Mouse (Mus musculus) limb, embryonic 11.5 days (tissue): ENCODE measurements around the gene Calhm6. TPM values are rescaled to one million over a fixed set of nuclear protein-coding genes. Genes with fewer than 3 reads are reported as not detected.

Source experiments
- ATAC-seq: fragments of 200-750 bp; cut with Nextera tagmentation; 2 replicates; pipeline ENCODE4 v1.8.0; 2017; ENCODE audit warnings: low read depth; ENCODE audit not compliant: insufficient number of reproducible peaks, low FRiP score, low TSS enrichment
- DNase-seq: peaks from one replicate; pipeline ENCODE4 v3.0.0-alpha.2; 2015; ENCODE audit warnings: low spot score
- H3K27ac ChIP-seq: fragments of 300-500 bp; sonication (generic); replicated peaks from 2 replicates; pipeline ENCODE4 v1.5.1; 2014; ENCODE audit warnings: low read depth, mild to moderate bottlenecking, low read length
- H3K27me3 ChIP-seq: fragments of 300-500 bp; sonication (generic); 2 replicates; pipeline ENCODE4 v1.6.1; 2014; ENCODE audit warnings: mild to moderate bottlenecking, low read length, mixed read lengths; ENCODE audit not compliant: control insufficient read depth, insufficient read depth
- H3K36me3 ChIP-seq: fragments of 300-500 bp; sonication (generic); 2 replicates; pipeline ENCODE4 v1.6.1; 2014; ENCODE audit warnings: mild to moderate bottlenecking, low read length, moderate library complexity, mixed read lengths; ENCODE audit not compliant: control insufficient read depth, insufficient read depth
- H3K4me1 ChIP-seq: fragments of 300-500 bp; sonication (generic); 2 replicates; pipeline ENCODE4 v1.6.1; 2014; ENCODE audit warnings: low read length, mixed read lengths; ENCODE audit not compliant: control insufficient read depth, insufficient read depth
- H3K4me2 ChIP-seq: fragments of 300-500 bp; sonication (generic); 2 replicates; pipeline ENCODE4 v1.6.1; 2014; ENCODE audit warnings: low read depth, mild to moderate bottlenecking, moderate library complexity; ENCODE audit not compliant: severe bottlenecking
- H3K4me3 ChIP-seq: fragments of 300-500 bp; sonication (generic); 2 replicates; pipeline ENCODE4 v1.5.1; 2014; ENCODE audit warnings: low read depth, low read length
- H3K9ac ChIP-seq: fragments of 300-500 bp; sonication (generic); 2 replicates; pipeline ENCODE4 v1.6.1; 2014; ENCODE audit warnings: mild to moderate bottlenecking, low read length
- H3K9me3 ChIP-seq: fragments of 300-500 bp; sonication (generic); 2 replicates; pipeline ENCODE4 v1.6.1; 2016; ENCODE audit warnings: low read length; ENCODE audit not compliant: control insufficient read depth
- WGBS: fragments of 180-500 bp; shearing (Covaris S2); extraction: QIAGEN DNeasy Blood & Tissue Kit; methylation state at CpG from one replicate; pipeline ENCODE4 v1.1.7; 2014; 5-methylcytosine and 5-hydroxymethylcytosine counted together
- polyA plus RNA-seq: library from polyadenylated mRNA; unstranded; fragments of >200 nt; fragmentation: Nextera tagmentation; extraction: Ambion mirVana; gene quantifications from 2 replicates; pipeline ENCODE4 v1.2.1, GENCODE M21; 2014

Calhm6 gene
- polyA plus RNA-seq, 1 experiment from 2014 or later = 0.68 TPM

DNA sequence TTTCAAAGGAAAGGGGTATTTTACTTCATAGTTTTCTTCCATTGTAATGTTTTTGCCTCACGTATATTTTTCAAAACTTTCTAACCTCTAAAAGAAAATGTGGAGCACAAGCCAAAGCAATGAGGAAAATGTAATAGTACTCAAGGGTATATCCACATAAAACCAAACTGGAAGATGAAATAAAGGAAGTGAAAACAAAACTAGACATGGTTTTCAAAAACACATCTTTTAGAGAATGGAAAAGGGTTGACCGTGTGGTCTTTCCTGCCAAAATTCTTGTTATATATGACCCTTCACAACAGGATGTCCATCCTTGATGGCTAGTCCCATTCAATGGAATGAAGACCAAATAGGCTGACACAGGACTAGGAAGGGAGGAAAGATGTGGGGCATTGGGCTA lies 9.4 kb downstream of the Calhm6 start:
- no peak for ATAC-seq
- Histone ChIP-seq H3K4me3 (no peak overlapping the region), H3K4me1 (no peaks in the 10 kb centered on the region), H3K36me3 (no peaks in the 10 kb centered on the region), H3K9ac (no peak overlapping the region), H3K4me2 (no peak overlapping the region), H3K27ac (no peak overlapping the region), H3K27me3 (no peaks in the 10 kb centered on the region), H3K9me3 (no peaks in the 10 kb centered on the region)
- no peak for DNase-seq
- WGBS = 92% methylated on average over 2 of the region's 2 CpGs

DNA sequence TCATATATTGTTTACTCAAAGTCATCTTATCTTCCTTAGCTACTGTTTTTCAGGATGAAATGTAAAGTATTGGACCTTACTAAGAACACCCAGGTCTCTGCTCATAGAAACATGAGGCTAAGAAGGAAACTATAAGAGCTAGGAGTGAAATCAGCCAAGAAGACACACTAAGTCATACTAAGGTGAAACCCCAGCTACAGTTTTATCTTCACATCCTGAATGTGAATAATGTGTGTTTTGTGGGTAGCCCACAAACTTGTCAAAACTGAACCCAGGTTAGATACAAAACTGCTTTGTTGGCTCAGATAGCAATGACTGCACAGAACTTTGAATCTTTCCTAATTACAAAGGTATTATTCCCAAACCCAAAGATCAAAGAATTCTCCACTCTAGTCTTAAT lies 10.0 kb downstream of the Calhm6 start:
- no peak overlapping the region for H3K9ac ChIP-seq
- no peaks in the 10 kb centered on the region for H3K36me3 ChIP-seq
- H3K27me3 ChIP-seq = no peaks in the 10 kb centered on the region
- H3K4me2 ChIP-seq = no peak overlapping the region
- H3K27ac ChIP-seq = no peak overlapping the region
- H3K4me3 ChIP-seq = no peak overlapping the region
- no peaks in the 10 kb centered on the region for H3K4me1 ChIP-seq
- DNase-seq = no peak
- no peak for ATAC-seq
- no peaks in the 10 kb centered on the region for H3K9me3 ChIP-seq

DNA sequence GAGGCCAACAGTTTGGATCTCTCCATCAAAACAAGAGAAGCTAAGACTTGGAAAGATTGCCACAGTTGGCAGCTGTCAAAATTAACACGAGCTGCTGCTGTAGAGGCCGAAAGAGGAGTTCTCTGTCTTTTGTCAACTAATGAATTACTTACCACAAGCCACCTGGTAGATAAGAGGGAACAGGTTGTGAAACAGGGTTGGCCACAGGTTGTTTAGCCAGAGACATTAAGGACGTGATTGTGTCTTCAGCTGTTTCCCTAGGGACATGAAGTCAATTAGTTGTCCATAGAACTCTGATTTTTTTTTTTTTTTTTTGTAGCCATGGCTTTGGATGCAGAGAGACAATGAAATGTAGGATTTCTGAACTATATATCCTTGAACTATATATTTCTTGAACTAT lies 10.7 kb downstream of the Calhm6 start:
- DNase-seq = no peak
- Histone ChIP-seq H3K27me3 (no peaks in the 10 kb centered on the region), H3K9me3 (no peaks in the 10 kb centered on the region), H3K4me3 (no peak overlapping the region), H3K4me2 (no peak overlapping the region), H3K27ac (no peak overlapping the region), H3K9ac (no peak overlapping the region), H3K4me1 (no peaks in the 10 kb centered on the region), H3K36me3 (no peaks in the 10 kb centered on the region)
- 41% methylated on average over 3 of the region's 3 CpGs for WGBS
- ATAC-seq = no peak

DNA sequence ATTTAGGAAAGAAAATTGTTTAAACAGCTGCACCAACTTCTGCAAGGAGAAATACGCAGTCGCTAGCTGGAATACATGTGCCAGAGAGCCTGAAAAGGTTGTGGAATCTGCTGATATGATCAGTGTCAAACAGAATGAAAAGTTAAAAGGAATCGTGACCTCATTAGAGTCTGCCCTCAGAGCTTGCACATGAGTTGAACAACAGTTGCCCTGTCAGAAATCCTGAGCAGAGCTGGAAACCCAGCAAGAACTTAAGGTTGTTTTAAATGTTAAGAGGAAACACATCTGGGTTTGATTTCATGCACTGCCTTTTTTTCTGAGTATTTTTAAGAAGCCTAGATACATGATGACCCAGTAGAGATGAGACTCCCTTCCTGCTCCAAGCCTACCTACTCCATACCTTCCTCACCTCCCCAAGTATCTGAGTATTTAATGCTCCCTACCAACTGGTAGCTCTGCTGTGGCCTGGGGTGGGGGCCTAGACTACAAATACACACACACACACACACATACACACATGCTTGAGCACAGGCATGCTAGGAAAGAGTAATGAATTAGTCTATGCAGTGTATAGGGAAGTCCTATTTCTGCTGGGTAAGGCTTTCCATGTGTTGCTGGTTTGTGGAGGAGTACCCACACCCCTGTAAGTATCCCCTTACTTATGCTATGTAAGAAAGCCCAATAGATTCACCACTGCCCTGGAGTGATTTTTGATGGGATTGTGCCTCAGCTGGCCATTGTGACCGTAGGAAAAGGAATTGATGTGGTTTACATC lies 15.6 kb downstream of the Calhm6 start:
- DNase-seq (no peak), ATAC-seq (no peak)
- Histone ChIP-seq H3K4me1 (no peaks in the 10 kb centered on the region), H3K36me3 (no peaks in the 10 kb centered on the region), H3K4me3 (no peak overlapping the region), H3K9ac (no peak overlapping the region), H3K27me3 (no peaks in the 10 kb centered on the region), H3K27ac (0 out of 2 replicates have a peak overlapping the region, but pooled peaks have one; percentile 21), H3K4me2 (no peak overlapping the region; the same call in 1 of the 2 replicates), H3K9me3 (no peaks in the 10 kb centered on the region)
- 70% methylated on average over 4 of the region's 4 CpGs for WGBS

DNA sequence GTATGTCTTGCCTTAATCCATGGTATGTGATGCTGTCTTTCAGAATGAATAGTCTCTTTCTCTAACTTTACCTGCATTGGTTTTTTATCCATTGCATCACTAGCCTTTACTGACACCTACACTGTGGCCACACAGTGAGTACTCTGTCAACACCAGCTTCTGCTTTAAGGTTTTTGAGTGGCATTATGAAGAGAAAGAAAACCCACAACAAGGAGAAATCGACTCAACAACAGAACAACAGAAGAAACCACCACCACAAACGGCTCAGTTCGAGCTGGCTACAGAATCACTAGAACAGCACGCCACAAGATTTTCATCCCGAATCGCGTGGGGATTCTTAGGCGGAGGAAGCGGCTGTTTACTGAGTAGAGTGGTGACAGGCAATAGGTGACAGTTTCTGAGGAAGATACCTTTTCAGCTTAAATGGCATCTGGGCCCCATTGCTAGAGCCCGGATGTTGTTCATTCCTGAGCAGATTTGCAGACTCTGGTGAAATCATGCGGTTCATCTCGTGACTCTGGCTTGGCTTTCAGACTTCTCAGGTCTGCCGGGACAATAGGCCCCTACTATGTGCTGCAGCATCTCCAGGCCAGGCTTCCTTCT lies 16.8 kb downstream of the Calhm6 start:
- no peaks in the 10 kb centered on the region for H3K4me1 ChIP-seq
- no peaks in the 10 kb centered on the region for H3K9me3 ChIP-seq
- H3K9ac ChIP-seq = no peak overlapping the region
- ATAC-seq (no peak), DNase-seq (no peak)
- H3K4me2 ChIP-seq = no peak overlapping the region
- 90% methylated on average over 13 of the region's 13 CpGs for WGBS
- H3K27ac ChIP-seq = no peak overlapping the region
- no peaks in the 10 kb centered on the region for H3K36me3 ChIP-seq
- H3K27me3 ChIP-seq = no peaks in the 10 kb centered on the region
- no peak overlapping the region for H3K4me3 ChIP-seq

DNA sequence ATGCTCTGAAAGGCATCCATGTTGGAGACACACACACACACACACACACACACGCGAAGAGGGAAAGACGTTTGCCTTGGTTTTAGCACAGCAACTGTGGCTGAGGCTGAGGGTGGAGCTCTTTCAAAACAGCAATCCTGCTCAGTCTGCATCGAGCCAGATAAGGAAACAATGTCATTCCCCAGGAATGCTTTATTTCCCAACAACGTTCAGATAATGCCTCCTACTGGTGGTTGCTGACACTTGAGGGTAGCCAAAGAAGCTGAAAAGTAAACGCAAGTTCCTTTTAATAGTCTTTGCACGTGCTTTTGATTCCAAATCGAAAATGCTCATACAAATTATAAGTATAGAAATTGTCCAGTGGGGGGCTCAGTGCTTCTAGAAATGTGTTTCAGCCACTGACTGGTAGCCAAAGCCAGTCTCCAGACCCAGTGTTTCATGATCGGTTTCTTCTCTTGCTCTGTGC lies 31.3 kb downstream of the Calhm6 start, which contains the start of gene Calhm5:
Gene Calhm5, minus strand, starts transcription at position 102 of the 466 bp plus-strand sequence.
- H3K9me3 ChIP-seq = no peaks in the 10 kb centered on the region
- ATAC-seq (peak; percentile 21; the same call in 1 of the 2 replicates), DNase-seq (peak; percentile 29)
- H3K4me3 ChIP-seq = no peak within 1 kb of the TSS
- H3K36me3 ChIP-seq = no peaks in the 10 kb centered on the region
- H3K4me2 ChIP-seq = 0 out of 2 replicates have a peak within 1 kb of the TSS, but pooled peaks have one; percentile 11
- H3K27me3 ChIP-seq = no peaks in the 10 kb centered on the region
- WGBS = 31% methylated on average over 9 of the region's 9 CpGs
- no peak within 1 kb of the TSS; the same call in 1 of the 2 replicates for H3K9ac ChIP-seq
- H3K4me1 ChIP-seq = no peaks in the 10 kb centered on the region
- H3K27ac ChIP-seq = no peak within 1 kb of the TSS

DNA sequence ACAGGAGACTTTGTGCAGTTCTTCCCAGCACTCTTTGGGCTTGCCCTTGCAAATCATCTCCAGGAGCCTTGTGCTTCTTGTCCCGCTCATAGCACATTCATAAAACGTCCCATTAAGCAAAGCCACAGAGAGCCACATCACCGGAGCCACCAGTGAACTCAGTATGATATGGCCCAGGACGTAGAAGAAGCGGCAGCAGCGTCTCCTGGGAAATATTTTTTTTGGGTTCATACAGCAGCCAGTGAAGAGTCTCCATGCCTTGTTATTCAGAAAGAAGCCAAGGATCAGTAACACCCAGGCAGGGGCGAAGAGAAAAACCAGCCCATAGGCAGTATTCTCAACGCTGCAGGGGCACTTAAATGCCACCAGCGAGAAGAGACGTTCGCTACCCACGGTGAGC lies 31.8 kb downstream of the Calhm6 start:
- ATAC-seq = no peak
- DNase-seq = no peak

DNA sequence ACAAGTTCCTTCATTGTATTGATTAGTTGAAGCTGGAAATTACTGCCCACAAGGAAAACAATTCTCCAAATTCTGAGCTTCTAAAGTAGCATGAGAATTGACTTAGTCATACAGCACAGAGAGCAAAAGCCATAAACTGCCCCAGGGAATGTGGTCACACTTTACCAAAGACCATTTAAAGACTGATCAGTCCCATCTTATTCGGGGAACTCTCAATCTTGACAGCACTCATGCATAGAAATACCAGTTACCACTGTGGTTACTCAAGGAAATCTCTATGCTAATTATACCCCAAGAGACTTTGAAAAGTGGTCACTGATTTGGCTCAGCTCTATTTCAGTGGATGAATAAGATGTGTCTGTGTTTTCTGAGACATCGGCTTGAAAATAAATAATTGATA lies 32.6 kb downstream of the Calhm6 start:
- no peak overlapping the region for H3K4me3 ChIP-seq
- no peaks in the 10 kb centered on the region for H3K36me3 ChIP-seq
- H3K4me2 ChIP-seq = no peak overlapping the region
- WGBS = 93% methylated on average over 2 of the region's 2 CpGs
- no peak overlapping the region for H3K27ac ChIP-seq
- no peaks in the 10 kb centered on the region for H3K9me3 ChIP-seq
- no peak overlapping the region for H3K9ac ChIP-seq
- ATAC-seq (no peak), DNase-seq (no peak)
- H3K27me3 ChIP-seq = no peaks in the 10 kb centered on the region
- no peaks in the 10 kb centered on the region for H3K4me1 ChIP-seq

More for the DNA sequence above, 31.8 kb downstream of the Calhm6 start:
- WGBS = 71% methylated on average over 12 of the region's 12 CpGs
- no peak overlapping the region for H3K27ac ChIP-seq
- H3K4me3 ChIP-seq = no peak overlapping the region
- no peak overlapping the region; the same call in 1 of the 2 replicates for H3K9ac ChIP-seq
- H3K36me3 ChIP-seq = no peaks in the 10 kb centered on the region
- H3K4me1 ChIP-seq = no peaks in the 10 kb centered on the region
- H3K27me3 ChIP-seq = no peaks in the 10 kb centered on the region
- no peaks in the 10 kb centered on the region for H3K9me3 ChIP-seq
- 0 out of 2 replicates have a peak overlapping the region, but pooled peaks have one; percentile 11 for H3K4me2 ChIP-seq
